Mouse (Mus musculus): ENCODE measurements around the gene Kif18b. TPM values are rescaled to one million over a fixed set of nuclear protein-coding genes. Genes with fewer than 3 reads are reported as not detected.

The Kif18b gene
- polyA plus RNA-seq, 1 experiment: 5.0 TPM

- H3K27me3 ChIP-seq (ENCODE audit: control insufficient read depth, insufficient read depth, low read length): peaks cover 49% of the 10 kb centered on the region
- WGBS: 5% methylated on average over 51 of the region's 51 CpGs
Measured at GRCm38 (mm10) chr11:102948043-102948961, 23.4 kb upstream of the Kif18b start.

GRCm38 (mm10) chr11:102946992-102947343, 22.0 kb upstream of the Kif18b start:
- TF ChIP-seq POLR2A (IDR thresholded peaks at IDR 0.05; ENCODE audit: low read depth, low read length) (no peak), CTCF (IDR thresholded peaks at IDR 0.05; ENCODE audit: extremely low read depth, insufficient read length, insufficient replicate concordance, low read depth, low read length) (no peak)
- Histone ChIP-seq H3K4me3 (ENCODE audit: low read depth, low read length) (peak overlapping the region; percentile 52), H3K36me3 (ENCODE audit: control insufficient read depth, insufficient read depth, low read length) (no peaks in the 10 kb centered on the region), H3K4me1 (ENCODE audit: control insufficient read depth, insufficient read depth, insufficient read length, low read length) (peaks cover 8% of the 10 kb centered on the region), H3K27me3 (ENCODE audit: control insufficient read depth, insufficient read depth, low read length) (peaks cover 57% of the 10 kb centered on the region), H3K27ac (ENCODE audit: insufficient read depth, low read depth, low read length) (no peak overlapping the region)
- WGBS: 9% methylated on average over 8 of the region's 8 CpGs

More at GRCm38 (mm10) chr11:102948043-102948961, 23.4 kb upstream of the Kif18b start:
- Histone ChIP-seq H3K36me3 (ENCODE audit: control insufficient read depth, insufficient read depth, low read length) (no peaks in the 10 kb centered on the region), H3K4me3 (ENCODE audit: low read depth, low read length) (peak overlapping the region; percentile 61), H3K27ac (ENCODE audit: insufficient read depth, low read depth, low read length) (no peak overlapping the region), H3K4me1 (ENCODE audit: control insufficient read depth, insufficient read depth, insufficient read length, low read length) (peaks cover 8% of the 10 kb centered on the region)
- TF ChIP-seq POLR2A (IDR thresholded peaks at IDR 0.05; ENCODE audit: low read depth, low read length) (no peak), CTCF (IDR thresholded peaks at IDR 0.05; ENCODE audit: extremely low read depth, insufficient read length, insufficient replicate concordance, low read depth, low read length) (no peak)

- Histone ChIP-seq H3K4me3 (ENCODE audit: low read depth, low read length) (peak within 1 kb of the TSS; percentile 52), H3K4me1 (ENCODE audit: control insufficient read depth, insufficient read depth, insufficient read length, low read length) (peaks cover 8% of the 10 kb centered on the region), H3K36me3 (ENCODE audit: control insufficient read depth, insufficient read depth, low read length) (no peaks in the 10 kb centered on the region), H3K27ac (ENCODE audit: insufficient read depth, low read depth, low read length) (no peak within 1 kb of the TSS), H3K27me3 (ENCODE audit: control insufficient read depth, insufficient read depth, low read length) (peaks cover 57% of the 10 kb centered on the region)
- TF ChIP-seq CTCF (IDR thresholded peaks at IDR 0.05; ENCODE audit: extremely low read depth, insufficient read length, insufficient replicate concordance, low read depth, low read length) (no peak), POLR2A (IDR thresholded peaks at IDR 0.05; ENCODE audit: low read depth, low read length) (no peak)
- 2% methylated on average over 86 of the region's 87 CpGs for WGBS
Measured at GRCm38 (mm10) chr11:102946265-102946991, 21.5 kb upstream of the Kif18b start, which contains the start of gene C1ql1. Gene C1ql1 (minus strand): TSS chr11:102946688.

- H3K4me1 ChIP-seq (ENCODE audit: control insufficient read depth, insufficient read depth, insufficient read length, low read length): peaks cover 8% of the 10 kb centered on the region
- no peaks in the 10 kb centered on the region for H3K36me3 ChIP-seq (ENCODE audit: control insufficient read depth, insufficient read depth, low read length)
- peak overlapping the region; percentile 52; the same call in 1 of the 2 replicates for H3K4me3 ChIP-seq (ENCODE audit: low read depth, low read length)
- H3K27me3 ChIP-seq (ENCODE audit: control insufficient read depth, insufficient read depth, low read length): peaks cover 54% of the 10 kb centered on the region
- TF ChIP-seq POLR2A (IDR thresholded peaks at IDR 0.05; ENCODE audit: low read depth, low read length) (no peak), CTCF (IDR thresholded peaks at IDR 0.05; ENCODE audit: extremely low read depth, insufficient read length, insufficient replicate concordance, low read depth, low read length) (no peak)
- H3K27ac ChIP-seq (ENCODE audit: insufficient read depth, low read depth, low read length): no peak overlapping the region
- 4% methylated on average over 54 of the region's 54 CpGs for WGBS
Measured at GRCm38 (mm10) chr11:102945306-102946264, 20.7 kb upstream of the Kif18b start.

- 58% methylated on average over 6 of the region's 6 CpGs for WGBS
- TF ChIP-seq POLR2A (IDR thresholded peaks at IDR 0.05; ENCODE audit: low read depth, low read length) (no peak), CTCF (IDR thresholded peaks at IDR 0.05; ENCODE audit: extremely low read depth, insufficient read length, insufficient replicate concordance, low read depth, low read length) (no peak)
Measured at GRCm38 (mm10) chr11:102941236-102941635, 16.3 kb upstream of the Kif18b start.

GRCm38 (mm10) chr11:102939024-102939675, 14.2 kb upstream of the Kif18b start:
- H3K4me3 ChIP-seq (ENCODE audit: low read depth, low read length): no peak overlapping the region
- H3K27ac ChIP-seq (ENCODE audit: insufficient read depth, low read depth, low read length): no peak overlapping the region
- WGBS: 10% methylated on average over 13 of the region's 13 CpGs
- H3K27me3 ChIP-seq (ENCODE audit: control insufficient read depth, insufficient read depth, low read length): peaks cover 20% of the 10 kb centered on the region
- H3K36me3 ChIP-seq (ENCODE audit: control insufficient read depth, insufficient read depth, low read length): no peaks in the 10 kb centered on the region
- H3K4me1 ChIP-seq (ENCODE audit: control insufficient read depth, insufficient read depth, insufficient read length, low read length): no peaks in the 10 kb centered on the region
- TF ChIP-seq POLR2A (IDR thresholded peaks at IDR 0.05; ENCODE audit: low read depth, low read length) (no peak), CTCF (IDR thresholded peaks at IDR 0.05; ENCODE audit: extremely low read depth, insufficient read length, insufficient replicate concordance, low read depth, low read length) (no peak)

More at GRCm38 (mm10) chr11:102941236-102941635, 16.3 kb upstream of the Kif18b start:
- no peak overlapping the region for H3K27ac ChIP-seq (ENCODE audit: insufficient read depth, low read depth, low read length)
- peaks cover 2% of the 10 kb centered on the region; the same call in 1 of the 2 replicates for H3K4me1 ChIP-seq (ENCODE audit: control insufficient read depth, insufficient read depth, insufficient read length, low read length)
- no peak overlapping the region for H3K4me3 ChIP-seq (ENCODE audit: low read depth, low read length)
- peaks cover 37% of the 10 kb centered on the region for H3K27me3 ChIP-seq (ENCODE audit: control insufficient read depth, insufficient read depth, low read length)
- H3K36me3 ChIP-seq (ENCODE audit: control insufficient read depth, insufficient read depth, low read length): no peaks in the 10 kb centered on the region
